Mouse (Mus musculus): Measurements from ENCODE around the gene Krtcap3.
"Not testable (repeated sequence)": the region's sequence is repeated elsewhere in the genome, so short reads cannot be mapped to it uniquely, and the experiment has no call there.

Krtcap3 gene

DNA sequence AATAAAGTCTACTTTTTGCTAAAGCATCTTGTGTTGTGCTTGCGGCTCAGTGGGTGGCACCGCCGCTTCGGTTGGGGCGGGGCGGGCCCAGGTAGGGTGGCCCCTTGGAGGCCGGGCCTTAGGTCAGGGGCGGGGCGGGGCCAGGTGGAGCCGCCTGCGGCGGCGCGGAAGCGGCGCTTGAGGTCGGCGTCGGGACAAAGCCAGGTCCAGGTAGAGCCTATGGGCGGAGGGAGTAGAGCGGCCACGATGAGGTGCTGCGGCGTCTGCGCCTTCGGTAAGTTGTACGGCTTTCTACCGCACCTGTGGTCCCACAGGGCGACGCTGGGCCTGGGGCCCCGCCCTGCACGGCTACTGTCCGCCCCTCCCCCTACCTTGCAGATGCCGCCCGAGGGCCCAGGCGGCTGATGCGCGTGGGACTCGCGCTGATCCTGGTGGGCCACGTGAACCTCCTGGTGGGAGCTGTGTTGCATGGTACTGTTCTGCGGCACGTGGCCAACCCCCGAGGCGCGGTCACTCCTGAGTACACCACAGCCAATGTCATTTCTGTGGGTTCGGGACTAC lies at the start of gene Krtcap3:
TSS of gene Krtcap3 (plus strand) at position 151 of the 561 bp plus-strand sequence.
- DNase-seq (ENCODE audit: low read depth, low spot score): peak; percentile 71

DNA sequence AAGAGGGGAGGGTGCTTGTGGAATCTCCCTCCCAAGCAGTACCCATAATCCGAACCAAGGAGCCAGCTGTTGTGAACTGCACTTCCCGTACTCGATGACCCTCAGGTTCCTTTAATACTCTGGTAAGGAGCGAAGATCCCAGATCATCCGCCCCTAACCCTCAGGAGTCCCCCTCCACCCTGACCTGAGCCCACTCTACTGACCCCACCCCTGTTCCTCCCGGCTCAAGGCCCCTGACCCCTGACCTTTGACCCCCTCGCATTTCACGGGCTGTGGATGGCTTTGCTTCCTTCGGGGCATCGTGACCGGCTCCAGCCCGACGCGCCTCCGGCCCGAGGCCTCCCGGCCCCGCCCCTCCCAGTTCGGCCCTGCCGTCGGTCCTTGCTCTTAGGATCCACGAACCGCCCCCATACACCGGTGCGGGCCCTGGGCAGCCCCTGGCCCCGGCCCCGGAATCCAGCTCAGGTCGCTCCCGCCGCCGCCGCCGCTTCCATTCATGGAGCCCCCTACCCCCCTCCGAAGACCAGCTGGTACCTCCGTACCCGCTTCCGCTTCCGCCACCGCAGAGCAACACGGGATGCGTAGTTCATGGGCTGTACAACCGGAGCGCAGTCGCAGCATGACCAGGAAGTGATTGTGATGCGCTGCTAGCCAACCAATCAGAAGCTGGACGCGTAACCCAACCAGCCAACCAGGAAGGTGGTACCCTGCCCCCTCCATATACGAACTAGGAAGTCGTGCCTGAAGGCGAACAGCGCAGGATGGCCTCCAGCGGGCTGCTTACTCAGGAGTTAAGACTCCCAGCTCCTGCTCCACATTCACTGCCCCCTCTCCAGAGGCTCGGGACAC lies 49.5 kb upstream of the Krtcap3 start, which contains the start of gene Zfp513:
TSS of gene Zfp513 (minus strand) at position 562 of the 849 bp plus-strand sequence.
- peak; percentile 99 for DNase-seq (ENCODE audit: low read depth, low spot score)

DNA sequence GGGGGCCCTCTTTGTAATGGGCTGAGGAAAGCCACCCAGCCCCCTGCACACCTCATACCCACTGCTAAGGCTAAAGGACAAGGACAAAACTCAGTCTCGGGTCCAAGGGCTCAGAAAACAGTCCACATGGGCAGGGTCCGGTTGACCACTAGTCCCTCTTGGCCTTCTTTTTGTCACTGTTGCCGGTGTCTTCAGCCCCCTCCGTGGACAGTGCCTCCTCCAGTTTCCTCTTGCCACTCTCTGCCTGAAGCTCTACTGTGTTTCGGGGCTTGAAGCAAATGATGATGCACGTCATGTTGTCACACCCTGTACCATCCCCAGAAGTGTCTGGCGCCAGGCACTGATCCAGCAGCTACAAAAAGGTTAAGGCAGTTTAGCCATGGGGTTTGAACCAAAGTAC lies 48.6 kb upstream of the Krtcap3 start:
- no peak for DNase-seq (ENCODE audit: low read depth, low spot score)

DNA sequence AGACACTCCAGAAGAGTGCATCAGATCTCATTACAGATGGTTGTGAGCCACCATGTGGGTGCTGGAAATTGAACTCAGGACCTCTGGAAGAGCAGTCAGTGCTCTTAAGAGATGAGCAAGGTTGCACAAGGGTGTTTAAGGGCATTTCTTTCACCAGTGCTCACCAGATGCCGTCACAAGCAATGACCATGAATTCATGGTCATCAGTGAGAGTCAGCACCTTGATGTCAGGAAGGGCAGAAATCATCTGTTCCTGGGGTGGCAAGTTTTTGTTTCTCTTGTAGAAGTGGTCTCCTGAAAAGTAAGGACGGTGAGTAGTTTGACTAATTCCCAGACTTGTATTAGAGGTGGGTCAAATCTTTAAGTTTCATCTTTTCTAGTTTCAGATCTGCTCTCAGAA lies 47.6 kb upstream of the Krtcap3 start:
- no peak for DNase-seq (ENCODE audit: low read depth, low spot score)

DNA sequence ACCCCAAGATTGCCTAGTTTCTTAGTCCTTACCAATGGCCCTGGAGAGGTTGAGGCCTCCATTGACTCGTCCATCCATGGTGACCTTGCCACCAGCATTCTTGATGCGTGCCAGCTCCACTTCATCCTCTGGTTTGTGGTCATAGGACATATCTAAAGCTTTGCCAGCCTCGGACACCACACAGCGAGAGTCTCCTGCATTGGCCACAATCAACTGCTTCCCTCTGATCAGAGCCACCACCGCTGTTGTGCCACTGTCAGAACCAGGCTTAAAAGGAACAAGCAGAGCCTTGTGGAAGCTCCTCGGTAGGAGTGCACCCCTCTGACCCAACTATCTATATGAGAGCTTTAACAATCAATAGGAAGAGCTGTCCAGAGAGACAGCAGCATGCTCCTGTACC lies 47.1 kb upstream of the Krtcap3 start:
- DNase-seq (ENCODE audit: low read depth, low spot score): no peak

DNA sequence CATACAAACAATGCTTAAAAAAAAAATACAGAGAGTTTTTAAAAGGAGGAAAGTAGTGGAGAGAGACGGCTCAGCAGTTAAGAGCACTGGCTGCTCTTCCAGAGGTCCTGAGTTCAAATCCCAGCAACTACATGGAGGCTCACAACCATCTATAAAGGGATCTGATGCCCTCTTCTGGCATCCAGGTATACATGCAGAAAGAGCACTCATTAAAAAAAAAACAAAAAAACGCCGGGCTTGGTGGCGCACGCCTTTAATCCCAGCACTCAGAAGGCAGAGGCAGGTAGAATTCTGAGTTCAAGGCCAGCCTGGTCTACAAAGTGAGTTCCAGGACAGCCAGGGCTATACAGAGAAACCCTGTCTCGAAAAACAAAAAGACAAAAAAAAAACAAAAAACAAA lies 34.9 kb upstream of the Krtcap3 start:
- not testable (repeated sequence) for DNase-seq (ENCODE audit: low read depth, low spot score)

DNA sequence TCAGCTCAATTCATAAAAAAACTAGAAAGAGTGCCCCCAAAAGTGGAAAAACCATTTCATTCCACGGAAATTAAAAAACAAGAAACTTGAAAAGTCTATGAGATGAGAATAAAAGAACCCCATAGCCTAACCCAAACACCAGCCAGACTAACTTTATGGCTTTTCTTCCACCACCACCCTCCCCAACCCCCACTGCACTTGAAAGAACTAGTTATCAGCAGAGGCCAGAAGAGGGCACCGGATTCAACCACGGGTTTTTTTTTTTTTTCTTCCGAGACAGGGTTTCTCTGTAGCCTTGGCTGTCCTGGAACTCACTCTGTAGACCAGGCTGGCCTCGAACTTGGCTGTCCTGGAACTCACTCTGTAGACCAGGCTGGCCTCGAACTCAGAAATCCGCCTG lies 33.2 kb upstream of the Krtcap3 start:
- peak; percentile 72 for DNase-seq (ENCODE audit: low read depth, low spot score)

DNA sequence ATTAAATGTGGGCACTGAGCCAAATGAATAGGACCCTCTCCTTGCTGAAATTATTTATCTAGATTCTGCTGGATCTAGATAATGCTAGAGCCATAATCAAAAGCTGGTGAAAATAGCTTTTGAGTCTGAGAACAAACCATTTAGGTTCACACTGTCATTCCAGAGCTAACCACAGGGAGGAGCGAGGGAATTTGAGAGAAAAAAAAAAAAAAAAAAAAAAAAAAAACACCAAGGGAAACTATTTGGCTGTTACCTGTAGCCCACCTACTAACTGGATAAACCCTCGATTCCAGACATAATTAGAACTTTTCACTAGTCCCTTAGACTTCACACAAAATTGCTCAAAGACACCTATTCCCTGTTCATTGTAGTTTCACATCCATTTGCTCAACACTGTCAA lies 32.4 kb upstream of the Krtcap3 start:
- peak; percentile 40 for DNase-seq (ENCODE audit: low read depth, low spot score)

DNA sequence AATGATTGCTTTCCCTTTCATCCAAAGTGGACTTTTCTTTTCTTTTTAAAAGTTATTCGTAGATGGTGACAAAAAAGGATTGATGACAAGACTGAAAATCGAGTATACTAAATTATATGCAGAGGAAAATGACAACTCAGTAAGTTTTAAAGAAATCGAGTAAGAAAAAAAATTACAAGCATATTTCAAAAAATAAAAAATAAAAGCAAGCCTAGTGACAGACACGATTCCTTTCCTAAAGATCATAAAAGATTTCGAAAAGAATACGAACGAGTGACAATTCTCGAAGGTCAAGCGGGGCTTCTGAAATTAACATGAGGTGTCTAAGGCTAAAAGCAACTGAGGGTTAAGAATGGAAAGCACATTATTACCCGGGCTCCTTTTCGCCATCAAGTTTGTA lies 32.0 kb upstream of the Krtcap3 start:
- DNase-seq (ENCODE audit: low read depth, low spot score): no peak

DNA sequence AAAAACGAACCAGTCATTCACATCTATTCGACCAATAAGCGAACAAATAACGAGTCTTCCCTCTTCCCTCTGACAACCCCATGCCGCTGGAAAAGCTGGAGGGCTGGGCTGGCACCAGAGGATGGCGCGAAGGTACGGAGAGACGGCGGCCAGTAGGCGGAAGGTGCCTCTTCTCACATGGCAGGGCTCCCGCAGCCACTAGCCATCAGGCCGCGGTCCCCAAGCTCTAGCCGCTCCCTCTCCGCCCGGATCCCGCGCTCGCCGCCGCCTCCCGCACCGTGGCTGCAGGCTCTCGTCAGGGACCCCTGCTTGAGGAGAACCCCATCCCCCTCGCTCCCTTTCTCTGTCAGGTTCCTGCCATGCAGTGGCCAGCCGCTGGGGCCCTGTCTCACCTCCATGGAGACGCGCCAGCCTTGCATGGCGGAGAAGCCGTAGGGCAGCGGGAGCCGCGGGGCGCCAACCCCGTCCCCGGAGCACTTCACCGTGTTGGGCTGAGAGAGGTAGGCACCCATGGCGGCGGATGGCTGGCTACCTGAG lies 31.5 kb upstream of the Krtcap3 start:
- no peak for DNase-seq (ENCODE audit: low read depth, low spot score)

DNA sequence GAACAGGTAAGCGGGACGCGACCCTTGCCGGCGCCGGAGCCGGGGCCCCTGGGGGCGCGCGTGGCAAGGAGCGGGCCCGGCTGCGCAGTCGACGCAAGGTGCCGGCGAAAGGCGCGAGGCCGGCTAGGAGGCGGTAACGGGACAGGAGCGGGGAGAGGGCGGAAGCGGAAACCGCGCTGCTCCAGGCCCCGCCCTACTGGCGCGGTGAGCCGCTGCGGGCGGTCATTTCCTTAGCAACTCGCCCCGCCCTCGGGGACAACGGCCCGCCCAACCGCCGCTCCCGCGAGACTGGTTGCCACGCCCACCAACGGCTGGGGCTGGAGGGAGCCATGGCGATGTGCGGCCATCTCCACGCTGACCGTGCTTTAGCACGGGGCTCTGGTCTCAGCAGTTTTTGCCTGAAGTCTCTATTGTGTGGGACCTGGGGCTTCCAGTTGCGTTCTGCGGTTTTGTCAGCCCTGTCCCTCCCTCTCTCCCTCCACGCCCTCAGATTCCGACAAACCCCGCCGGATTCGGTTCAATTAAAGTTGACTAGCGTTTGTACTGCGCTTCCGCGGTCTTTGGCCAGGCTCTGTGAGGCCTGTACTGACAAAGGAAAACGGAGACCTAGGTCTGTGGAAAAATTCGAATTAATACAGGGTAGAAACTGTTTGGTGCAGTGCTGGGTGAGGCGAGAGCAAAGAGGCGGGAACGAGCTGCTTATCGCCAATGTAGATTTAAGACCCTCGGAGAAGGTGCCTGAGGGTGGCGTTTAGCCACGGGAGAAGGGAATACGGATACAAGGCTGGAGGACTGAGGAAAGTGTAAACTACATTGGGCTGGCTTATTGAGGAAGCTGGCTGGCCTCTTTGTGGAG lies 30.8 kb upstream of the Krtcap3 start, which contains the start of gene Ppm1g:
TSS of gene Ppm1g (minus strand) at position 240 of the 856 bp plus-strand sequence.
- peak; percentile 97 for DNase-seq (ENCODE audit: low read depth, low spot score)

DNA sequence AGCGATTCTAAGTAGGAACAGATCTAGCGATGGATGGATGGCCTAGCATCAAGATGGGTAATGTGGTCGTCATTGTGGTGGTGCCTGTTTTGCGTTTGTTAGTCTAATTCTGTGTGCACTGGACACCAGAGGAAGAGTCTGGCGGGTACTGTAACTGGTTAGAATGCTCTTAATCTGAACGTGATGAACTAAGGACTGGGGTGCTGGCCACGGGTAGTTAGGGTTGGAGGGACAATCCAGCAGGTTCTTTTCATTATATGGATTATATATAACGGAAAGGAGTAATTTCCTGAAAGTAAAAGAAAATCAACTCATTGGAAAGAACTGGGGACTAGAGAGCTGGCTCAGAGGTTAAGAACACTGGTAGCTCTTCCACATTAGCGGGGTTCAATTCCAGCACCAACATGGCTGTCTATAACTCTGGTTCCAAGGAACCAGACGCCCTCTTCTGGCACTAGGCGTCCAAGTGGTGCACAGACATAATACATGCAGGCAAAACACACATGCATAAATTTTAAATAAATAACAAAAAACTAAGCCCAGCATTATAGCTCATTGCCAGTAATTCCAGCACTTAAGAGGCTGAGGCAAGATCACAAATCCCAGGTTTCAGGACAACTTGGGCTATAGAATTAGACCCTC lies 30.1 kb upstream of the Krtcap3 start:
- DNase-seq (ENCODE audit: low read depth, low spot score): peak; percentile 44

DNA sequence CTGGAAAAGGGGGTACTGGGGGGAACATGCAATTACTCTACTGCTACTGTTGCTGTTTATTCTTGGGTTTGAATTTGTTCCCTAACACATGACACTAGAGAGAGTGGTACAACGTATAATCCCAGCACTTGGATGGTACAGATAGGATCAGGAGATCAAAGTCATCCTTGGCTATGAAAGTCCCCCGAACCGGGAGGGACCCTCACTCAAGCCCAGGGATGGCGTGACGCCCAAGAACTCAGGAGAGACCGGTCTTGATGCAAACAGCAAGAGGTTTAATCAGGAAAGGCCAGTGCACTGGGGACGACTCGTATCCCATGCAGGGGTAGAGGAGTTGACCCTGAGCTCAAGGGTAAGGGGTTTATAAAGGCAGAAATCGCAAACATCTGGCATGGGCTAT lies 28.8 kb upstream of the Krtcap3 start:
- DNase-seq (ENCODE audit: low read depth, low spot score): no peak

DNA sequence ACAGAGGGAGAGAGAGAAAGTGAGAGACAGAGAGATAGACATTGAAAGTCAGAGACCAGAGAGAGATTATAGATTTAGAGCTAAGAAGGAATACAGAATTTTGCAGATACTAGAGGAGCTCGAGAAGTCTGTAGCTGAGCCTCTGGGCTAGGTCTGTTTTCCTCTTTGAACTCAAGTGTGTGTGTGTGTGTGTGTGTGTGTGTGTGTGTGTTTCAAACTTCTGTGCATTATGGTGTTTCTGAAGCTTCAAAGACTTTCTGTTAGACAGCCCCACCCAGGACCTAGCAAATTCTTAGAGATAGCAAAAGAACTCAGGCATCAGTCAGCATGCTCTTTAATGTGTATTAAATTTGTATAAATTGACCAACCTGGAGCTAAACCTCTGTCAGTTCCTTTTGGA lies 24.9 kb upstream of the Krtcap3 start:
- peak; percentile 75 for DNase-seq (ENCODE audit: low read depth, low spot score)

DNA sequence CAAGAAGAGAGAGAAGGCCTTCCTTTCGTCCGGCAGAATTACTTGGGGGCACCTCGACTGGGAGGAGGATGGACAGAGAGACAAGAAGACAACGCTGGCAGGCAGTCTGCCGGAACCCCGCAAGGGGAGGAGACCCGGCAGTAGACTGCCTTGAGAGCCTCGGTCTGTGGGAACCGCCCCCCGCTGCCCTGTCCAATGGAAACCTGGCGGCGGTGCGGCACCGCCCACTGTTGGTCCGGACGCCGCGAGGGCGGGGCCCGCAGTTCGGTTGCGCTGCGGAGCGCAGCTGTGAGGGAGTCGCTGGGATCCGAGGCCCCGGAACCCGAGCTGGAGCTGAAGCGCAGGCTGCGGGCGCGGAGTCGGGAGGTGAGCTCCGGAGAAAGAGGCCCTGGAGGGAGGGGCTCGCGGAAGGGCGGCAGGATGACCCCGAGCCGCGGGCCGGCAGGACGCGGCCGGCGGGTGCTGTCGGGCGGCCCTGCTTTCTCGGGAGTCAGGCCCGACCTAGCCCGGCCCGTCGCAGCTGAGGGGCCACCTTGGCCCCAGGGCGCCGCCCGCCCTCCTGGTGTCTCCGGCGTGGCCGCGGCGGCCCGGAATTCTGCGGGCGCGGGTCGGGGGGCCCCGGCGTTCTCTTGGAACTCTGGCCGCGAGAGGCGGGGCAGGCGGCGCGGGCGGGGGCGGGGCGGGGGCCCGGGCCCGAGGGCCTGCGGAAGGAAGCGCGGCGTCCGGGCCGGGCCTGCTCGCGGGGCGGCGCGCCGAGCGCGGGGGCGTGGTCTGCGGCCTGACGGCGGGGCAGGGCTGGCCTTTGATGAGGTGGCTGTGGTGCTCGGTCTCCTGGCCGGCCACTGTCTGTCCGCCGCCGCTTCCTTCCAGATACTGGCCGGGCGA lies 10.6 kb upstream of the Krtcap3 start, which contains the start of the genes Nrbp1 and Gm9970:
TSS of gene Nrbp1 (plus strand) at position 228 of the 885 bp plus-strand sequence.
TSS of gene Gm9970 (minus strand) at position 596 of the 885 bp plus-strand sequence.
- DNase-seq (ENCODE audit: low read depth, low spot score): peak; percentile 98

DNA sequence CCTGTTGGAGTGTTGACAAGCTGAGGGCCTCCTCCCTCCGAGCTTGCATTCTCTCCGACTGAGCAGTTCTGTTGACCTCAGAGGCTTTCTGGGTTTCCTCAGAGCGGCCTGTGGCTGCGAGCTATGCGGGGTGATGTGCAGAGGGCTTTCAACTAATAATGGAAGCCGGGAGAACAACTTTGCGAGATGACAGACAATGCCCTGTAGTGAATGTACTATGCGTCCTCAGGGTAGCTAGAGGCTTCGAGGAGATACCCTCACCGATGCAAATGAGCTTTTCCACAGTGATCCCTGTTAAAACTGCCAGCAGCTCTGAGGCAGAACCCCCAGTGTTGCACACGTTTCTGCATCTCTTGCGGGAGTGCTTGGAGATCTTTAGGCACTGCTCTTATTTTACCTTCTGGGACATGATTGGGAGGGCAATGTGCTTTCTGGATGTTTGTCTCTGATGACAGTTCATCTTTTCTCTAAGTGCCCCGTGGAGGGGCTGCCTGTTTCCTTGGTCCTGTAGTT lies 9.9 kb upstream of the Krtcap3 start:
- DNase-seq (ENCODE audit: low read depth, low spot score): no peak

DNA sequence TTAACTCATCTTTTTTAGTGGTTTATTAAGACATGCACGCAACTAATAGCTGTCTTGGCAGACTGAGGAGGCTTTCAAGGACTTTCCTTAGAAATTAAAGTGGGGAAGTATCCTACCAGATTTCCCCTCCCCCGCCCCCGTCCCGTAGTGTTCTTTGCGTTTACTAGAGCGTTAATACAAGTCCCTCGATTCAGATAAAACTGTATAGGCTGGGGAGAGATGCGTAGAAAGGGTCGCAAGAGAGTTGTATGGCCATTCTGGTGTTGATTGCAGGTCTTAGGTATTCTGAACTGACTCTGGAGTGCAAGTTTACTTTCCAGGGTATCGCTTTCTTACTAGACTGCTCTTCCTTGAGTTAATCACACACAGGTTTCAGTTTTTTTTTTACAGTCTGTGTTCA lies 9.3 kb upstream of the Krtcap3 start:
- no peak for DNase-seq (ENCODE audit: low read depth, low spot score)

DNA sequence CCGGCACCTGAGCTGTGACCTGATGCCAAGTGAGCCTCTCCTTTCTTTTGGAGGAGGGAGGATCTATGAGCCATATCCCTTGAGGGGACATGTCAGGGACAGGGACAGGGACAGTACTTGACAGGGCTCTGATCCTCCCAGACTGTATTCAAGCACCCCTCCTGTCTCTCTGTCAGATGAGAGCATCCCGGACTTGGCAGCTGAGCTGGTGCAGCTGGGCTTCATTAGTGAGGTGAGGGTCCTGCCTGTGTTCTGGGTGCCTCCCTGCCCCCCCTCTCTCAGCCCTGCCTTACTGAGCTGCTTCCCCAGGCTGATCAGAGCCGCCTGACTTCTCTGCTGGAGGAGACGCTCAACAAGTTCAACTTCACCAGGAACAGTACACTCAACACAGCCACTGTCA lies 775 bp upstream of the Krtcap3 start:
- no peak for DNase-seq (ENCODE audit: low read depth, low spot score)

DNA sequence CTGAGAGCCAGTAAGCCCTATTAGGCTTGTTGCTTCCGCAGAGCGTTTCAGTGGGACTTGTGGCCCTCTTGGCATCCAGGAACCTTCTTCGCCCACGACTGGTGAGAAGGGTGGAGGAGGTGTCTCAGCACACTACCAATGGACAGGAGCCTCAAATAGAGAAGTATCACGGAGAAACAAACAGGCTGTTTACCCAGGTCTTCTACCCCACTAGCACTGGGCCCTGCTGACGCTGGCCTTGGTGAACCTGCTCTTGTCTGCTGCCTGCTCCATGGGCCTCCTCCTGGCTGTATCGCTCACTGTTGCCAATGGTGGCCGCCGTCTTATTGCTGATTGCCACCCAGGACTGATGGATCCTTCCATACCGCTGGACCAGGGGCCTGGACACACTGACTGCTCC lies 660 bp downstream of the Krtcap3 start:
- DNase-seq (ENCODE audit: low read depth, low spot score): no peak
